Mouse (Mus musculus): ENCODE results near the gene Pkd2.
"Not testable (repeated sequence)": the region's sequence is repeated elsewhere in the genome, so short reads cannot be mapped to it uniquely, and the experiment has no call there.

Gene Pkd2

GRCm38 (mm10) chr5:104458832-104459705 is at the start of gene Pkd2:
TSS of gene Pkd2 (plus strand) at chr5:104459450.
- peak in 1 of 2 experiments; percentile 14 for DNase-seq (ENCODE audit: low spot score in 2 of 2)

- DNase-seq (ENCODE audit: low spot score in 2 of 2) = no peak
Measured at GRCm38 (mm10) chr5:104415999-104416398, 43.3 kb upstream of the Pkd2 start.

- DNase-seq (ENCODE audit: low spot score in 2 of 2) = no peak
Measured at GRCm38 (mm10) chr5:104417028-104417427, 42.2 kb upstream of the Pkd2 start.

GRCm38 (mm10) chr5:104417721-104418120 is 41.5 kb upstream of the Pkd2 start:
- DNase-seq (ENCODE audit: low spot score in 2 of 2) = no peak

- no peak for DNase-seq (ENCODE audit: low spot score in 2 of 2)
Measured at GRCm38 (mm10) chr5:104422039-104422438, 37.2 kb upstream of the Pkd2 start.

- no peak for DNase-seq (ENCODE audit: low spot score in 2 of 2)
Measured at GRCm38 (mm10) chr5:104423861-104424260, 35.4 kb upstream of the Pkd2 start.

GRCm38 (mm10) chr5:104425949-104426348 is 33.3 kb upstream of the Pkd2 start:
- DNase-seq (ENCODE audit: low spot score in 2 of 2) = no peak

- no peak for DNase-seq (ENCODE audit: low spot score in 2 of 2)
Measured at GRCm38 (mm10) chr5:104432886-104433285, 26.4 kb upstream of the Pkd2 start.

GRCm38 (mm10) chr5:104433968-104434565 is 25.2 kb upstream of the Pkd2 start:
- no peak for DNase-seq (ENCODE audit: low spot score in 2 of 2)

GRCm38 (mm10) chr5:104434835-104435301 is 24.4 kb upstream of the Pkd2 start, which contains the start of gene Spp1:
TSS of gene Spp1 (plus strand) at chr5:104435118.
- DNase-seq (ENCODE audit: low spot score in 2 of 2) = no peak

GRCm38 (mm10) chr5:104436406-104437076 is 22.7 kb upstream of the Pkd2 start:
- no peak for DNase-seq (ENCODE audit: low spot score in 2 of 2)

- no peak for DNase-seq (ENCODE audit: low spot score in 2 of 2)
Measured at GRCm38 (mm10) chr5:104442396-104442795, 16.9 kb upstream of the Pkd2 start.

- DNase-seq (ENCODE audit: low spot score in 2 of 2) = no peak
Measured at GRCm38 (mm10) chr5:104442850-104443249, 16.4 kb upstream of the Pkd2 start.

- peak in 1 of 2 experiments; percentile 14 for DNase-seq (ENCODE audit: low spot score in 2 of 2)
Measured at GRCm38 (mm10) chr5:104446156-104446555, 13.1 kb upstream of the Pkd2 start.

GRCm38 (mm10) chr5:104448346-104448745 is 10.9 kb upstream of the Pkd2 start:
- DNase-seq (ENCODE audit: low spot score in 2 of 2) = not testable (repeated sequence)

GRCm38 (mm10) chr5:104449491-104449890 is 9.8 kb upstream of the Pkd2 start:
- DNase-seq (ENCODE audit: low spot score in 2 of 2) = no peak

GRCm38 (mm10) chr5:104453075-104453474 is 6.2 kb upstream of the Pkd2 start:
- DNase-seq (ENCODE audit: low spot score in 2 of 2) = no peak

GRCm38 (mm10) chr5:104454564-104454963 is 4.7 kb upstream of the Pkd2 start:
- DNase-seq (ENCODE audit: low spot score in 2 of 2) = no peak

GRCm38 (mm10) chr5:104459706-104460455 is 631 bp downstream of the Pkd2 start:
- DNase-seq (ENCODE audit: low spot score in 2 of 2) = no peak

- DNase-seq (ENCODE audit: low spot score in 2 of 2) = no peak
Measured at GRCm38 (mm10) chr5:104460456-104460838, 1.2 kb downstream of the Pkd2 start.

- no peak for DNase-seq (ENCODE audit: low spot score in 2 of 2)
Measured at GRCm38 (mm10) chr5:104460856-104461255, 1.6 kb downstream of the Pkd2 start.

- DNase-seq (ENCODE audit: low spot score in 2 of 2) = no peak
Measured at GRCm38 (mm10) chr5:104465279-104465678, 6.0 kb downstream of the Pkd2 start.
